In the genomic region with DNA sequence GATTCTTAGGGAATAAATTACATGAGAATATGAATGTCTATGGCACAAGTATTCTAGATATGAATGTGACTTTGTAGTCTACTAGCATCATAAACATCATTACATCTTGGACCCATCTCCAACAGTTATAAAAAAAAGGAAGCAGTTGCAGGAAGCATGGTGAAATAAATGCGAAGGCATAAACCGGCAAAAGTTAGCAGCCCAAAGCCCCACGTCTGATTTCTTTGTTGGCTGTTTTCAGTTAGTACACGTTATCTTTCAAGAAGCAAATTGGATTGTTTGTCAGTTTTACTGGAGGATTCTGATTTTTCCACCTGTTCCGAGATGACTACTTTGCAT, we compare ENCODE assay signal across 19 mouse cellular contexts.
DNase-seq lines count a peak whose midpoint lies in the region; ATAC-seq and TF ChIP-seq lines count a peak whose summit lies in the region.
"Had no signal": no experiment of that assay in that cellular context is flagged by ENCODE, and none has a peak within 500 bp of the region (broad histone marks: within the 10 kb centered on the region; RNA-seq: fewer than 3 reads in every experiment).

No protein-coding gene starts in this region.

- ATAC-seq in granulocyte monocyte progenitor cell, adult 5-6 weeks (replicated peaks; ENCODE audit: poor library complexity, severe bottlenecking) = peak; percentile 65
- ATAC-seq in megakaryocyte progenitor cell, adult 5-6 weeks (replicated peaks; ENCODE audit: poor library complexity) = peak; percentile 46
- ATAC-seq: forebrain, embryonic 13.5 days; forebrain, embryonic 15.5 days had no signal

- H3K27ac ChIP-seq in layer of hippocampus, adult 2 months = peak overlapping the region; percentile 49; the same call in 1 of the 2 replicates
- H3K27ac ChIP-seq: embryonic facial prominence, embryonic 10.5 days; embryonic facial prominence, embryonic 12.5 days; forebrain, embryonic 13.5 days; forebrain, embryonic 15.5 days had no signal

- DNase-seq in layer of hippocampus, adult 2 months (ENCODE audit: low spot score in 2 of 2) = no peak
- DNase-seq in layer of hippocampus, adult 8-10 months (ENCODE audit: low spot score in 2 of 2) = no peak
- no peak for DNase-seq in gastrocnemius, adult 8-10 months (ENCODE audit: low spot score in 2 of 2)
- DNase-seq in neural tube, embryonic 10.5 days (ENCODE audit: extremely low spot score, low spot score) = no peak
- DNase-seq: adrenal gland, adult 2 months; adrenal gland, postnatal 10 days; adrenal gland, postnatal 25 days; cerebellum, adult 11 months; cerebellum, adult 18-20 months; cerebellum, adult 8-10 months; cerebellum, adult 9-11 months; cerebellum, postnatal 14 days; cerebellum, postnatal 36 days had no signal

- TF ChIP-seq CTCF in layer of hippocampus, adult 2 months (conservative IDR thresholded peaks at IDR 0.05) = no peak

- H3K4me3 ChIP-seq in layer of hippocampus, adult 2 months = no peak overlapping the region
- H3K4me3 ChIP-seq: embryonic facial prominence, embryonic 10.5 days; embryonic facial prominence, embryonic 12.5 days; forebrain, embryonic 13.5 days; forebrain, embryonic 15.5 days had no signal
